In genomic region chr10:116599056-116599850, GRCm38 (mm10) we compare ENCODE assay signal across 25 mouse cellular contexts. TPM values are rescaled to one million over a fixed set of nuclear protein-coding genes. Genes with fewer than 3 reads are reported as not detected.
A peak's percentile ranks its signal among the peaks of the same experiment; 100 is the strongest.
DNase-seq lines count a peak whose midpoint lies in the region; ATAC-seq lines count a peak whose summit lies in the region.
"Had no signal": no experiment of that assay in that cellular context is flagged by ENCODE, and none has a peak within 500 bp of the region (broad histone marks: within the 10 kb centered on the region; RNA-seq: fewer than 3 reads in every experiment).

No protein-coding gene starts in this region.

- no peaks in the 10 kb centered on the region for H3K36me3 ChIP-seq in neural tube, embryonic 15.5 days
- H3K36me3 ChIP-seq: G1E; intestine, embryonic 15.5 days; midbrain, embryonic 10.5 days had no signal

- WGBS in neural tube, embryonic 15.5 days = 88% methylated on average over 14 of the region's 14 CpGs

- no peaks in the 10 kb centered on the region for H3K9me3 ChIP-seq in neural tube, embryonic 15.5 days (replicated peaks)
- H3K9me3 ChIP-seq: G1E; intestine, embryonic 15.5 days; midbrain, embryonic 10.5 days had no signal

- no peak overlapping the region for H3K9ac ChIP-seq in neural tube, embryonic 15.5 days (replicated peaks)
- H3K9ac ChIP-seq: intestine, embryonic 15.5 days; liver, embryonic 14.5 days; lung, embryonic 14.5 days had no signal

- no peak overlapping the region for H3K4me3 ChIP-seq in neural tube, embryonic 15.5 days (replicated peaks)
- H3K4me3 ChIP-seq: erythroblast, embryonic 14.5 days; intestine, embryonic 15.5 days; midbrain, embryonic 10.5 days had no signal

- no peak for ATAC-seq in neural tube, embryonic 15.5 days (ENCODE audit: low FRiP score)
- ATAC-seq: forebrain, embryonic 16.5 days; hindbrain, embryonic 16.5 days; intestine, embryonic 15.5 days had no signal

- H3K27me3 ChIP-seq in neural tube, embryonic 15.5 days (replicated peaks) = no peaks in the 10 kb centered on the region
- H3K27me3 ChIP-seq: intestine, embryonic 15.5 days had no signal

- DNase-seq in left cerebral cortex, postnatal 4 days = peak; percentile 54
- DNase-seq in left cerebral cortex, postnatal 36 days (ENCODE audit: low spot score in 2 of 2) = no peak
- peak; percentile 75 for DNase-seq in cerebellum, adult 11-12 months
- DNase-seq in cerebellum, adult 9-11 months = peak; percentile 83
- DNase-seq in adrenal gland, postnatal 25 days = no peak
- DNase-seq in thymus, postnatal 10 days (ENCODE audit: low spot score in 2 of 2) = no peak
- DNase-seq: adrenal gland, adult 8-10 months; heart, postnatal 14 days; kidney, adult 2 months; layer of hippocampus, postnatal 36 days; liver; lung, embryonic 14.5 days; lung, postnatal 14 days; right cerebral cortex, adult 18-20 months; spleen, adult 18-20 months; thymus, postnatal 25 days had no signal

- H3K4me1 ChIP-seq in neural tube, embryonic 15.5 days = no peaks in the 10 kb centered on the region
- H3K4me1 ChIP-seq: intestine, embryonic 15.5 days; midbrain, embryonic 10.5 days had no signal

- H3K4me2 ChIP-seq in neural tube, embryonic 15.5 days = no peak overlapping the region
- H3K4me2 ChIP-seq: intestine, embryonic 15.5 days; lung, embryonic 14.5 days had no signal

- intact Hi-C loops in left cerebral cortex, postnatal 4 days (cut with DNase I) = no loop called here
- intact Hi-C loops in left cerebral cortex, postnatal 36 days (cut with DNase I) = no loop called here

- H3K27ac ChIP-seq in neural tube, embryonic 15.5 days (replicated peaks) = no peak overlapping the region
- H3K27ac ChIP-seq: intestine, embryonic 15.5 days; kidney, postnatal 0 days; liver, embryonic 14.5 days; midbrain, embryonic 10.5 days had no signal

RNA-seq across cellular contexts. Expression of gene Cnot2, which starts 17.9 kb away (rescaled TPM):
- 10 to 100 TPM; 79.8 to 88.3 TPM for total RNA-seq in left cerebral cortex, postnatal 4 days (2021)
- 10 to 100 TPM; 67.9 to 81.0 TPM for total RNA-seq in left cerebral cortex, postnatal 36 days (2021)
- total RNA-seq in adrenal gland, postnatal 25 days (2021) = 81.5 and 82.1 TPM in 2 replicates
- polyA plus RNA-seq in neural tube, embryonic 15.5 days (2015; fragmentation: Nextera tagmentation; extraction: Ambion mirVana) = 82.9 and 89.1 TPM in 2 replicates

Comparison
In these comparisons a context has a peak if more than half of its experiments do, and no peak if none do; other contexts are left out.
1. DNase-seq: peak in left cerebral cortex, postnatal 4 days (single experiment), cerebellum, adult 11-12 months (single experiment) and cerebellum, adult 9-11 months (single experiment); none in left cerebral cortex, postnatal 36 days (0 of 2), adrenal gland, postnatal 25 days (single experiment) and thymus, postnatal 10 days (0 of 2).